Comparison of ENCODE assay signal across 15 mouse cellular contexts in genomic region chr7:16063490-16063889, GRCm38 (mm10). TPM values are rescaled to one million over a fixed set of nuclear protein-coding genes. Genes with fewer than 3 reads are reported as not detected.
DNase-seq lines count a peak whose midpoint lies in the region; ATAC-seq and TF ChIP-seq lines count a peak whose summit lies in the region.
"Had no signal": no experiment of that assay in that cellular context is flagged by ENCODE, and none has a peak within 500 bp of the region (broad histone marks: within the 10 kb centered on the region; RNA-seq: fewer than 3 reads in every experiment).

No protein-coding gene starts in this region.

- peaks cover 5% of the 10 kb centered on the region; the same call in 1 of the 2 replicates for H3K27me3 ChIP-seq in heart, adult 2 months (ENCODE audit: control insufficient read depth, insufficient read depth, low read length)
- H3K27me3 ChIP-seq in spleen, adult 2 months (ENCODE audit: control insufficient read depth, insufficient read depth, low read length), result no peaks in the 10 kb centered on the region
- no peaks in the 10 kb centered on the region for H3K27me3 ChIP-seq in small intestine, adult 2 months (ENCODE audit: control insufficient read depth, insufficient read depth, low read length)
- peaks cover 56% of the 10 kb centered on the region for H3K27me3 ChIP-seq in hindbrain, embryonic 13.5 days

- peaks cover 4% of the 10 kb centered on the region; the same call in 1 of the 2 replicates for H3K9me3 ChIP-seq in hindbrain, embryonic 13.5 days
- H3K9me3 ChIP-seq: heart, embryonic 15.5 days had no signal

- H3K4me3 ChIP-seq in heart, adult 2 months, result no peak overlapping the region
- no peak overlapping the region for H3K4me3 ChIP-seq in spleen, adult 2 months (ENCODE audit: extremely low read depth, insufficient read depth, insufficient read length)
- no peak overlapping the region for H3K4me3 ChIP-seq in bone marrow, adult 2 months (replicated peaks; ENCODE audit: control insufficient read depth, low read depth, low read length)
- no peak overlapping the region for H3K4me3 ChIP-seq in small intestine, adult 2 months (ENCODE audit: low read depth, low read length)
- no peak overlapping the region for H3K4me3 ChIP-seq in hindbrain, embryonic 13.5 days
- H3K4me3 ChIP-seq: heart, embryonic 15.5 days; kidney, embryonic 15.5 days; neural tube, embryonic 12.5 days had no signal

- 37% methylated on average over 4 of the region's 4 CpGs for WGBS in heart, adult 2 months
- 68% methylated on average over 4 of the region's 4 CpGs for WGBS in spleen, adult 2 months
- 65% methylated on average over 4 of the region's 4 CpGs for WGBS in bone marrow, adult 2 months
- 46% methylated on average over 4 of the region's 4 CpGs for WGBS in small intestine, adult 2 months
- WGBS in hindbrain, embryonic 13.5 days, result 32% methylated on average over 4 of the region's 4 CpGs

- no peaks in the 10 kb centered on the region for H3K79me2 ChIP-seq in heart, adult 2 months (replicated peaks; ENCODE audit: control insufficient read depth, insufficient read depth, low read length)

- TF ChIP-seq POLR2A in heart, adult 2 months (IDR thresholded peaks at IDR 0.05; ENCODE audit: insufficient read depth, low read depth, low read length), result no peak
- no peak for TF ChIP-seq POLR2A in spleen, adult 2 months (IDR thresholded peaks at IDR 0.05; ENCODE audit: low read depth, low read length)
- no peak for TF ChIP-seq POLR2A in bone marrow, adult 2 months (IDR thresholded peaks at IDR 0.05; ENCODE audit: borderline replicate concordance, control insufficient read depth, low read depth, low read length)
- no peak for TF ChIP-seq POLR2A in small intestine, adult 2 months (IDR thresholded peaks at IDR 0.05; ENCODE audit: low read depth, low read length)

- H3K4me1 ChIP-seq in heart, adult 2 months (ENCODE audit: control insufficient read depth, insufficient read depth, low read length), result no peaks in the 10 kb centered on the region
- no peaks in the 10 kb centered on the region for H3K4me1 ChIP-seq in spleen, adult 2 months (ENCODE audit: control insufficient read depth, insufficient read depth, insufficient read length)
- no peaks in the 10 kb centered on the region for H3K4me1 ChIP-seq in bone marrow, adult 2 months (ENCODE audit: control insufficient read depth, insufficient read depth, low read length)
- H3K4me1 ChIP-seq in small intestine, adult 2 months (ENCODE audit: control insufficient read depth, insufficient read depth, insufficient read length, low read length), result no peaks in the 10 kb centered on the region
- H3K4me1 ChIP-seq in hindbrain, embryonic 13.5 days (replicated peaks), result no peaks in the 10 kb centered on the region
- H3K4me1 ChIP-seq: neural tube, embryonic 12.5 days had no signal

- TF ChIP-seq CTCF in heart, adult 2 months (IDR thresholded peaks at IDR 0.05), result peak; percentile 55
- TF ChIP-seq CTCF in spleen, adult 2 months (IDR thresholded peaks at IDR 0.05; ENCODE audit: extremely low read depth, insufficient read depth, insufficient read length, insufficient replicate concordance), result peak; percentile 45; the same call in 1 of the 2 replicates
- peak; percentile 53; the same call in 1 of the 2 replicates for TF ChIP-seq CTCF in bone marrow, adult 2 months (IDR thresholded peaks at IDR 0.05; ENCODE audit: control insufficient read depth, insufficient read depth, low read length)
- peak; percentile 42; the same call in 1 of the 2 replicates for TF ChIP-seq CTCF in small intestine, adult 2 months (IDR thresholded peaks at IDR 0.05; ENCODE audit: extremely low read depth, insufficient read length, insufficient replicate concordance, low read depth, low read length)

- DNase-seq in heart, adult 2 months, result no peak
- no peak for DNase-seq in heart, postnatal 36 days
- DNase-seq in spleen, adult 2 months (ENCODE audit: low read depth in 1 of 2, low spot score in 2 of 2), result no peak
- DNase-seq in spleen, postnatal 14 days (ENCODE audit: low spot score in 2 of 2), result no peak
- no peak for DNase-seq in right cerebral cortex, postnatal 10 days (ENCODE audit: low spot score in 2 of 2)
- DNase-seq: adrenal gland, postnatal 14 days; left cerebral cortex, postnatal 4 days had no signal

- H3K4me2 ChIP-seq in hindbrain, embryonic 13.5 days, result no peak overlapping the region
- H3K4me2 ChIP-seq: heart, embryonic 15.5 days; kidney, embryonic 15.5 days; neural tube, embryonic 12.5 days had no signal

- H3K36me3 ChIP-seq in heart, adult 2 months (ENCODE audit: control insufficient read depth, insufficient read depth, low read length), result no peaks in the 10 kb centered on the region
- no peaks in the 10 kb centered on the region for H3K36me3 ChIP-seq in spleen, adult 2 months (ENCODE audit: control insufficient read depth, insufficient read depth, low read length)
- H3K36me3 ChIP-seq in small intestine, adult 2 months (ENCODE audit: control insufficient read depth, insufficient read depth, low read length), result no peaks in the 10 kb centered on the region
- no peaks in the 10 kb centered on the region for H3K36me3 ChIP-seq in hindbrain, embryonic 13.5 days
- H3K36me3 ChIP-seq: heart, embryonic 15.5 days; kidney, embryonic 15.5 days; neural tube, embryonic 12.5 days had no signal

- intact Hi-C loops in heart, adult 2 months (cut with DNase I), result no loop called here
- intact Hi-C loops in heart, postnatal 36 days (cut with DNase I), result no loop called here

- ATAC-seq in hindbrain, embryonic 13.5 days (ENCODE audit: low FRiP score), result no peak

- H3K9ac ChIP-seq in heart, adult 2 months (ENCODE audit: low read depth, low read length), result no peak overlapping the region
- H3K9ac ChIP-seq in hindbrain, embryonic 13.5 days, result no peak overlapping the region
- H3K9ac ChIP-seq: heart, embryonic 15.5 days; kidney, embryonic 15.5 days; neural tube, embryonic 12.5 days had no signal

- no peak overlapping the region for H3K27ac ChIP-seq in heart, adult 2 months
- H3K27ac ChIP-seq in spleen, adult 2 months (ENCODE audit: insufficient read depth, low read length), result no peak overlapping the region
- no peak overlapping the region for H3K27ac ChIP-seq in bone marrow, adult 2 months (ENCODE audit: control insufficient read depth, insufficient read depth, low read depth, low read length, poor library complexity)
- H3K27ac ChIP-seq in small intestine, adult 2 months (ENCODE audit: insufficient read depth, low read depth, low read length), result no peak overlapping the region
- H3K27ac ChIP-seq in hindbrain, embryonic 13.5 days, result no peak overlapping the region
- H3K27ac ChIP-seq: heart, embryonic 15.5 days; kidney, embryonic 15.5 days; macrophage; neural tube, embryonic 12.5 days had no signal

- TF ChIP-seq EP300 in heart, adult 2 months (IDR thresholded peaks at IDR 0.05; ENCODE audit: insufficient read depth, low read depth, low read length), result no peak

RNA-seq across cellular contexts. Expression of gene Zfp541, which starts 1.9 kb away (rescaled TPM):
- not detected for total RNA-seq in heart, adult 2 months (2021)
- 0.02 and 0.03 TPM in 2 replicates for polyA plus RNA-seq in heart, adult 2 months (2012; rRNA removed)
- not detected for total RNA-seq in heart, postnatal 36 days (2021)
- 0.02 and 0.05 TPM in 2 replicates for polyA plus RNA-seq in spleen, adult 2 months (2012; rRNA removed)
- not detected in 2 replicates for polyA plus RNA-seq in bone marrow, adult 2 months (2011; ENCODE audit: insufficient read depth, insufficient read length, low replicate concordance, missing spikeins)
- not detected in 2 replicates for polyA plus RNA-seq in small intestine, adult 2 months (2012; rRNA removed)
- polyA plus RNA-seq in hindbrain, embryonic 13.5 days (2015; fragmentation: Nextera tagmentation; extraction: Ambion mirVana), result 0.09 TPM in 2 replicates
- total RNA-seq: gastrocnemius, adult 18-20 months had no signal
- polyA plus RNA-seq: heart, embryonic 15.5 days; kidney, embryonic 15.5 days; macrophage had no signal

RNA-seq across cellular contexts. Expression of gene Bicra, which starts 15.8 kb away (rescaled TPM):
- total RNA-seq in heart, adult 2 months (2021), result 1 to 10 TPM; 5.8 to 7.5 TPM
- polyA plus RNA-seq in heart, adult 2 months (2012; rRNA removed), result 5.9 and 8.4 TPM in 2 replicates
- total RNA-seq in heart, postnatal 36 days (2021), result 1 to 10 TPM; 8.1 to 8.2 TPM
- 40.4 and 50.6 TPM in 2 replicates for polyA plus RNA-seq in spleen, adult 2 months (2012; rRNA removed)
- polyA plus RNA-seq in bone marrow, adult 2 months (2011; ENCODE audit: insufficient read depth, insufficient read length, low replicate concordance, missing spikeins), result 16.7 and 27.9 TPM in 2 replicates
- polyA plus RNA-seq in small intestine, adult 2 months (2012; rRNA removed), result 18.7 and 31.0 TPM in 2 replicates
- polyA plus RNA-seq in hindbrain, embryonic 13.5 days (2015; fragmentation: Nextera tagmentation; extraction: Ambion mirVana), result 8.2 and 8.4 TPM in 2 replicates

RNA-seq across cellular contexts. Expression of gene Napa, which starts 34.8 kb away (rescaled TPM):
- total RNA-seq in heart, adult 2 months (2021), result 10 to 100 TPM; 74.0 to 95.3 TPM
- polyA plus RNA-seq in heart, adult 2 months (2012; rRNA removed), result 147 and 165 TPM in 2 replicates
- 10 to 100 TPM; 81.3 to 84.7 TPM for total RNA-seq in heart, postnatal 36 days (2021)
- 150 and 151 TPM in 2 replicates for polyA plus RNA-seq in spleen, adult 2 months (2012; rRNA removed)
- polyA plus RNA-seq in bone marrow, adult 2 months (2011; ENCODE audit: insufficient read depth, insufficient read length, low replicate concordance, missing spikeins), result 90.4 and 126 TPM in 2 replicates
- 82.7 and 139 TPM in 2 replicates for polyA plus RNA-seq in small intestine, adult 2 months (2012; rRNA removed)
- 212 and 237 TPM in 2 replicates for polyA plus RNA-seq in hindbrain, embryonic 13.5 days (2015; fragmentation: Nextera tagmentation; extraction: Ambion mirVana)

RNA-seq across cellular contexts. Expression of gene Kptn, which starts 56.2 kb away (rescaled TPM):
- total RNA-seq in heart, adult 2 months (2021), result 10 to 100 TPM; 17.8 to 20.6 TPM
- 38.3 and 45.2 TPM in 2 replicates for polyA plus RNA-seq in heart, adult 2 months (2012; rRNA removed)
- 10 to 100 TPM; 23.0 to 23.1 TPM for total RNA-seq in heart, postnatal 36 days (2021)
- polyA plus RNA-seq in spleen, adult 2 months (2012; rRNA removed), result 23.2 and 25.8 TPM in 2 replicates
- 7.5 and 10.5 TPM in 2 replicates for polyA plus RNA-seq in bone marrow, adult 2 months (2011; ENCODE audit: insufficient read depth, insufficient read length, low replicate concordance, missing spikeins)
- polyA plus RNA-seq in small intestine, adult 2 months (2012; rRNA removed), result 15.3 and 31.2 TPM in 2 replicates
- 37.3 and 42.2 TPM in 2 replicates for polyA plus RNA-seq in hindbrain, embryonic 13.5 days (2015; fragmentation: Nextera tagmentation; extraction: Ambion mirVana)
